Mouse (Mus musculus) right cerebral cortex, postnatal 14 days (tissue): ENCODE measurements around the gene Cox19.
A peak's percentile ranks its signal among the peaks of the same experiment; 100 is the strongest.

Source experiments
- DNase-seq: peaks from one replicate; pipeline ENCODE4 v3.0.0; 2022

The Cox19 gene

GRCm38 (mm10) chr5:139381586-139382513 is 30.6 kb upstream of the Cox19 start:
- DNase-seq, result no peak

- peak; percentile 86 for DNase-seq
Observed at GRCm38 (mm10) chr5:139380385-139381248, 29.4 kb upstream of the Cox19 start.

- DNase-seq, result no peak
Observed at GRCm38 (mm10) chr5:139379771-139380384, 28.7 kb upstream of the Cox19 start.

DNA sequence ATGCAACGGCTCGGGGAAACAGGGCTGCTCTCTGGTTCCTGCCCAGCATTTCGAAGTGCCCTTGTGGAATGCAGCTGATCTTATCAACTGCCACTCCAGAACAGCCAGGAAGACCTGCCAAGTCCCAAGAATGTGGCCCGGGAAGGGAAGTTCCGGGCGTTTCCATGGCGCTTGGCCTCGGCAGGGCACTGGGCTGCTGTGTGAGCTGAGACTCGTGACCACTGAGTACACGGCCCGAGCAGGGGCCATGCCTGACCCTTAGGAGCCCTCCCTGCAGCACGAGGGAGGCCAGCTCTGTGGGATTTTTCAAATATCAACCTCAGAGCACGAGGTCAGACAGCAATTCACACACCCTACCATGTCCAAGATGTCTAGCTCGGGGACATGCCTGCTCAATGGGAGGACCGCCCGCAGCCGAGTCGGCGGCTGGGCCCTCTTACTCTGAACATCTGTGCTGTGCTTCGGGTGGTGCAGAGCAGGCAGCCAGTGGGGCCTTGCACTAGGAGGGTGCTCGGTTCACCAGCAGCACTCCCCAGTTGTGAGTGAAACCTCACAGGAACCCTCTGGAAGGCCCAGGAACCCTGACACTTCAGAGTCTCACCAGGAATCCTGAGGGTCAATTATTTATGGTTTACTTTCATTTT is 27.9 kb upstream of the Cox19 start:
- no peak for DNase-seq

DNA sequence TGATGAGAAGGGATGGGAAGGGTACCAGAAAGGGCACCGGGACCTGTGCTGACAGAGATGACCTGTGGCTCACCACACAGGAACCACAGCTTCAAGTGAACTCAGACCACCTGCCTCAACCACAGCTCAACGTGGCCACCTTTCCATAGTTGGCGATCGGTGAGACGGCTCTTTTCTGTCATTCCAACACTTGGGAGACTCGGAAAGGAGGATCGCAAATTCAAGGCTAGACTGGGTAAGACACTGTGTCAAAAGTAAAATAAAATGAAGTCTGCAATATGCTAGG is 27.0 kb upstream of the Cox19 start:
- DNase-seq, result no peak

GRCm38 (mm10) chr5:139377468-139378270 is 26.5 kb upstream of the Cox19 start, which contains the start of gene Gpr146:
TSS of gene Gpr146 (plus strand) at chr5:139377697.
- DNase-seq, result peak; percentile 60

DNA sequence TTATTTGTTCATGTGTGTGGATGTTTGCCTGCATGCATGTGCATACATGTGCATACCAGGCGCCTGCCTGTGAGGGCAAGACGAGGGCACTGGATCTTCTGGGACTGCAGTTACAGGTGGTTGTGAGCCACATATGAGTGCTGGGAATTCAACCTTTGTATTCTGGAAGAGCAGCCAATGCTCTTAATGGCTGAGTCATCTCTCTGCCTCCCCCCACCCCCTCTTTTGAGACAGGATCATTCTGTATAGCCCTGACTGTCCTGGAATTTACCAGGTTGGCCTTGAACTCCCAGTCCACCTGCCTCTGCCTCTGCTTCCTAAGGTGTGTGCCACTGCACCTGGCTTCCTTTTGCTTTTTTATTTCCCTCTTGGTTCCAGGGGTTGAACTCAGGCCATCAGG is 23.6 kb upstream of the Cox19 start:
- no peak for DNase-seq

- DNase-seq, result no peak
Observed at GRCm38 (mm10) chr5:139373889-139374444, 22.7 kb upstream of the Cox19 start.

DNA sequence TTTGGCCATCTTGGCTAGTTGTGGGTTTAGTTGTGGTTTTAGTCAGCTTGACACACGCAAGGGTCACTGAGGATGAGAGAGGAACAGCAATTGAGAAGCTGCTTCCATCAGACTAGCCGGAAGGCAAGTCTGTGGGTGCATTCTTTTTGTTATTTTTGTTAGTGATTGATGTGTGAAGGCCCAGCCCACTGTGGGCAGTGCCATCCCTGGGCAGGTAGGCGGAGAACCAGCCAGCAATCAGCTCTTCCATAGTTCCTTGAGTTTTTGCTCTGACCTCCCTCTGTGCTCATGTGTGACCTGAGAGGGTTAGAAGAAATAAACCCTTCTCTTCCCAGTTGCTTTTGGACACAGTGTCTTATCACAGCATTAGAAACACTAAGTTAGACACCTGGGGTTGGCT is 21.9 kb upstream of the Cox19 start:
- no peak for DNase-seq

GRCm38 (mm10) chr5:139371631-139372401 is 20.6 kb upstream of the Cox19 start:
- DNase-seq, result peak; percentile 90

GRCm38 (mm10) chr5:139371118-139371517 is 19.9 kb upstream of the Cox19 start:
- no peak for DNase-seq

GRCm38 (mm10) chr5:139370336-139370735 is 19.1 kb upstream of the Cox19 start:
- DNase-seq, result no peak

DNA sequence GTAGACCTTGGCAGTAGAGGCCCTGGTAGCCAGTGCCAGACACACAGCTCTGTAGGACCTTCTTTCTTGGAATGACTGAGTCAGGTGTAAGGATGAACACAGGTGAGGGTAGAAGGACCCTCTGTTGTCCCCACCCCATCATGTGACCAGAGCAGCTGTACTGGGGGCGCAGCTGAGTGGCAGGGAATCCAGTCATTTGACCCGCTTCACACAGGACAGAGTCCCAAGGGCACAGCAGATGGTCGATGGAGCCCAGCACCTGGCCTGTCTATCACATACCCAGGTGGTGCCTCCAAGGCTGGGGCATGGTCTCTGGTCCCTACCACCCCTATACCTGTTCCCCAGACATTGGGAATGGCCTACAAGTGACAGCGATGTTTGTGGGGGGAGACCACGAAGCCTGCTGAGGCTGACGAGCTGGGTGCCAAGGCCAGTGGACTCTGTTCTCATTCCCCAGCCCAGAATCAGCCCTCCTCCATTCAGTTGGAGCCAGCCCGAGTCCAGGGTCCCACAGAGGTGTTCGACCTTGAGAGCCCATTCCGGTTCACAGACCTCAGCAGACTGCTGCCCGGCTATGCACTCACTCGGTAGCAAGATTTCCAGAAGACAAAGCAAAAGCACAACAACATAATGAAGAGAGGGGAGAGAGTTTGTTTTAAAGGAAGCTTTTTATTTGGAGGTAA is 17.6 kb upstream of the Cox19 start:
- no peak for DNase-seq

DNA sequence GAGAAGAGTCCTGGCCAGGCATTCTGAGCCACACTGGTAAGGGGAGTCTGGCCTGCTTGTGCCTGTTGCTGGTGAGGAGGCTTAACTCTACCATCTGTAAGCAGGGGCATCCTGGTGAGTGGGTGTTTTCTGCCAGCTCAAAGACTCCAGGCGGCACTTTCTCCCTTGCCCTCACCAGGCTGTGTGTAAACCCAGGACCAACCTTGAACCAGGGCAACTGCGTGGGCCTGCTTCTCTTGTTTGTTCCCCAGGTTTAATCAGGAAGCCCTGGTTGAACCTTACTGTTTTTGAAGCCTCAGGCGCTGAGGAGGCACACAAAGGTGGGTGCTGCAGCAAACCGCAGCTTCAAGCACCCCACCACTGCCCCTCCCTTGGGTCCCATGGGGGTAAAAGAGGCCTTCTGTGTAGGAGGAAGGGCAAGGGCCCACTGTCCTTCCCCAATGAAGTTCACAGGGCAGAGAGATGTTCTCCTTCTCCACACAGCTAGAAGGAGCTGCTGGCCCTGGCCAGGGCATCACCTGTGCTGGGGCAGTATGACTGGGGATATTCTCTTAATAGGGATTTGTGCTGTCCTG is 16.8 kb upstream of the Cox19 start:
- DNase-seq, result no peak

- no peak for DNase-seq
Observed at GRCm38 (mm10) chr5:139366484-139366883, 15.3 kb upstream of the Cox19 start.

DNA sequence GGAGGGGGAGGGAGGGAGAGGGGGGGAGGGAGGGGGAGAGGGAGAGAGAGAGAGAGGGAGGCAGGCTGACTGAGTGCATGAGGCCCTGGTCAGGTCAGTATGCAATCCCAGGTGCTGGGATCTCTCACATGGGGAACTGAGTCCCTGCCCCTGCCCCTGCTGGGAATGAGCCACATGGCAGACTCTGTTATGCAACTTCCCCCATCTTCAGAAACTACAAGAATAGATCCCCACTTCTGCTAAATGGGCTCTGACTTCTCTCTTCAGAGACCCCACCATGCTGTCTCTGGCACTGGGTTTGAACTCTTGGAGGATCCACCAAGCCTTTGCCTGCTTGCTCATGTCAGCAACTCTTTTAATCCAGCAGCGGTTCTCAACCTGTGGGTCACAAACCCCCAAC is 14.6 kb upstream of the Cox19 start:
- DNase-seq, result no peak

DNA sequence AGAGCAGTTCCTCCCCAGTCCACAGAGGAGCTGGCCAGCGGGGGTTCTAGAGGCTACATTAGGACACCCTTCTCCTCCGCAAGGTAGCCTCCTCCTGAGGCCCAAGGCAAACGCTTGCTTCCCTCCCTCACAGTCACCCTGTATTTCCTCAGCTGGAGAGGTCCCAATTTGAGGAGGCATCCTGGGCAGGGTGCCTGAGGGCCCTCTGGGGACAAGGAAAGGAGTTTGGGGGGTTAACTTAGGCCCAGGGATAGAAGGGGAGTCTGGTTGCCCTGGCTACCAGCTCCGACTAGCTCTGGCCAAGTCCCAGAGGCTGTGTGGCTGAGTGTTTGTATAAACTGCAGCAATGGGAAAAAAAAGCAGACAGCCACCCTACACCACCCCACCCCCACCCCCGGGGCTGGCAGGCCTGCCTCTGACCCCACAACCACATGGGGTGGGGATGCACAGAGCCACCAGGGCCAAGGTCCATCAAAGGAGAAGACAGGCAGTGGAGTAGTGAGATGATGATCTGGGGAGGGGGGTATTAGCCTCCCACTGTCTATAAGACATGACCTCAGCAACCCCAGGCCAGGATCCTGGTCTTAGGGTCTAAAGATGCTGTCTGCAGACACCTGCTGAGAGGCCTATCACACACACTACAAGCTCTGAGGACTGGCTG is 13.8 kb upstream of the Cox19 start:
- no peak for DNase-seq

DNA sequence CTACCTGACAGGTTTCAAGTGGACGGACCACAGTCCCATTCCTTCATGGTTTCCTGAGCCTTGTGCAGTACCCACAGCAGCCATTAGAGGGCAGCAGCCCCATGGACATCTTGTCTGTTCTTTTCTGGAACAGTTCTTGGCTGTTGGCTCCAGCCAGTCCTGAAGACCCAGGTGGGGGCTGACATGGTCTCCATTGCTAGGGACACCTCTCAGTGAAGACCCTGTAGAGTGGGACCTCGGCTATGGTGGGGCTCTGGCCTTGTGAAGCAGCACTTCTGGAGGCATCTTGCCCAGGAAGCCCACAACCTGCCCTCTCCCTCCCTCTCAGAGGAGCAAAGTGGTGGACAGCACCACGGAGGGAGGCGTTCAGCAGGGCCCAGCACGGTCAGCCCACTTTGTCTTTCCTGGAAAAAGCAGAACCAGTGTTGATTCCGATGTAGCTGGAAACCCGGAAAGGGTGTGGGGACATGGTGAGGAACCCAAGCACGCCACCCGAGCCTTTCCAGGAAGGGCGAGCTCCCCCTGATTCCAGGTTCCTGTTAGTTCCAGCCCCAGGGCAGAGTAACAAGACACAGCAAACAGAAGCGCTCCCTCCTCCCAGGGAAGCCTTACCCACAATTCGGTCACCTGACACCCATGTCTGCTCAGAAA is 13.2 kb upstream of the Cox19 start:
- DNase-seq, result peak; percentile 94

- no peak for DNase-seq
Observed at GRCm38 (mm10) chr5:139363858-139364257, 12.6 kb upstream of the Cox19 start.
